Mouse (Mus musculus): ENCODE measurements around the gene Gins1. TPM values are rescaled to one million over a fixed set of nuclear protein-coding genes. Genes with fewer than 3 reads are reported as not detected.

The Gins1 gene
- 67.5 and 69.8 TPM in 2 replicates for polyA plus RNA-seq (2016; fragmentation: Nextera tagmentation; extraction: Ambion mirVana)

DNA sequence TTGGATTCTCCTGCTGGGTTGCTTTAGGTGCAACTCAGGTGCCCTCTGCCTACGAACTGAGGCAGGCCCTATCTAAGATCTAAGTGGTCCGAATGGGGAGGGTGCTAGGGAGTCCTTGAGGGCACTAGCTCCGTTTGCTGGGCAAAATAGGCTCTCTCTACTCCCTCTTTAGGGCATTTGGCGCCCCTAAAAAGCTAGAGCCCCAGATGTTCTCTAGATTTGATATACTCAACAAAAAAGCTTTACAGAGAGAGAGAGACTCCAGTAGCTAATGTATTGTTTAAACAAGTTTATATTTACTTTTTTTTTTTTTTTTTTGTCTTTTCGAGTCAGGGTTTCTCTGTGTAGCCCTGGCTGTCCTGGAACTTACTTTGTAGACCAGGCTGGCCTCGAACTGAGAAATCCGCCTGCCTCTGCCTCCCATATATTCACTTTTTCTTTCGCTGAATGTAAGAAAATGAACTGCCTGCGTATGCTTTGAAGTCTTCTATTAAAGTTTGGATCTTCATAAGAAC lies at the start of gene Gins1:
Gene Gins1 (plus strand): TSS at position 465 of the 515 bp plus-strand sequence.
- WGBS: 42% methylated on average over 9 of the region's 9 CpGs
- peak within 1 kb of the TSS; percentile 93 for H3K27ac ChIP-seq
- peak within 1 kb of the TSS; percentile 91 for H3K4me3 ChIP-seq
- no peaks in the 10 kb centered on the region for H3K9me3 ChIP-seq
- H3K4me1 ChIP-seq (replicated peaks): peaks cover 21% of the 10 kb centered on the region
- no peak for DNase-seq (ENCODE audit: low spot score)
- H3K27me3 ChIP-seq (ENCODE audit: insufficient read depth, poor library complexity, severe bottlenecking): no peaks in the 10 kb centered on the region
- peaks cover 6% of the 10 kb centered on the region for H3K36me3 ChIP-seq

DNA sequence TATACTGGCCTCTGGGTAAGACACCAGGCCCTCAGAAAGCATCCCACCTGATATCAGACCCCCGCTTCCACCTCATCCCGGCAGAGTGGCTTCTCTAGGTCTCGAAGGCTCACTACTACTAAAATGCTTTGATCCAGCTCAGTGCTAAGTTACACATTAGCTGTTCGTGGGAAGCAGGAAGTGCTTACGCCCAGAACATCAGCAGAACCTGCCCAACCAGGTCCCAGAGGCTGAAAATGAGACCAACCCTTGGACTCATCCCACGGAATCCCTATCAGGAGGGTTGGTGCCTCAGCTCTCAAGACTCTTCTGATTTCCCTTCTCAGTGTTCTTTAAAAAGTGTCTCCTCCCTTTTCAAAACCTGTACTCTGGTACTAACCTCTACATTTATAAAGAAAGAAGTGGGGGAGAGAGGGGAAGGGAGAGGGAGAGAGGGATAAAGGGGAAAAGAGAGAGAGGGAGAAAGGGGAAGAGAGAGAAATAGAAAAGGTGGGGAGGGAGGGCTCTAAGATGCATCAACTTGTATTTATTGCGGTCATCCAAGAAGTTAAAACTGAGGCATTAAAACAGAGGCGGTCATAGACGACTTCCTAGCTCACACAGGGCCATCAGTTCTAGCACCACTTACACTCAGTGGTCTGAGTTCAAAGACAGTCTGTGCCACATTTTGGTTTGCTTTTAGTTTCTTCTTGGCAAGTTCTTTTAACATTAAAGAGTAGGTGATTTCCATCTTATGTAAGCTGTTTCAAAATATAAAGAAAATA lies 46.3 kb upstream of the Gins1 start:
- Histone ChIP-seq H3K9me3 (no peaks in the 10 kb centered on the region), H3K4me3 (no peak overlapping the region), H3K27ac (no peak overlapping the region), H3K4me1 (replicated peaks) (no peaks in the 10 kb centered on the region; the same call in 1 of the 2 replicates), H3K36me3 (no peaks in the 10 kb centered on the region), H3K27me3 (ENCODE audit: insufficient read depth, poor library complexity, severe bottlenecking) (no peaks in the 10 kb centered on the region)
- WGBS: 93% methylated on average over 9 of the region's 9 CpGs
- DNase-seq (ENCODE audit: low spot score): no peak

DNA sequence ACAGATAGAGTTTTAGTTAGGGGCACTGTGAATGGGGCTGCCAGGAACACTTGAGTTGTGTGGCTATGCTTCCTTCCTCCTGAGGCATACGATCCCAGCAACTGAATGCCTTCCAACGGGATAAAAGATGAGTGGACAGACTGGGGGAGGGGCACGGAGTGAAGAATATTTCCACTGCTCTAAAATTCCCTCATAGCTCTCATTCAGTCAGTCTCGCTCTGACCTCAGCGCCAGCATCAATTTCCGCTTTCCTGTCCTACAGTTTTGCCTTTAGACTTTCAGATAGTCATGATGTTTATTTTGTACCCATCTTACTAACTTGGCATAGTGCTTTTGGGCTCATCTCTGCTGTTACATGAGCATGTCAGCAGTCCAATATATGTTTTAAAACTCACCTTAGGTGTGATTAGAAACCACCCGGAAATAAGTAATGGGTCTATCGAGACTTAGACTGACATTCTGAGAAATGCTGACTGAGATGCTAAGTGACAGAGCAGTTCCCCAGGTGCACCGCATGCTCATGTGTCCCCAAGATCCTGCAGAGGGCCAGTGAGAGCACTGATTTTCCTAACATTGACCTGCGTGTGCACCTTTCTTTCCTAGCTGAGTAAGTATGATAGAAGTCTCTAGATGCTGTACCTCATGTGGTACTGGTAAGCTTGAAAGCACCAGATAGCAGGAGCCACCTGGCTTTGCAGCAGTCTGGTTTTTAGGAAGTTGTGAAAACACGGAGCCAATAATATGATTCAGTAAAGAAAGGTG lies 45.3 kb upstream of the Gins1 start:
- Histone ChIP-seq H3K27me3 (ENCODE audit: insufficient read depth, poor library complexity, severe bottlenecking) (no peaks in the 10 kb centered on the region), H3K36me3 (no peaks in the 10 kb centered on the region), H3K9me3 (no peaks in the 10 kb centered on the region), H3K27ac (no peak overlapping the region), H3K4me1 (replicated peaks) (no peaks in the 10 kb centered on the region; the same call in 1 of the 2 replicates), H3K4me3 (no peak overlapping the region)
- DNase-seq (ENCODE audit: low spot score): no peak
- WGBS: 85% methylated on average over 11 of the region's 11 CpGs

DNA sequence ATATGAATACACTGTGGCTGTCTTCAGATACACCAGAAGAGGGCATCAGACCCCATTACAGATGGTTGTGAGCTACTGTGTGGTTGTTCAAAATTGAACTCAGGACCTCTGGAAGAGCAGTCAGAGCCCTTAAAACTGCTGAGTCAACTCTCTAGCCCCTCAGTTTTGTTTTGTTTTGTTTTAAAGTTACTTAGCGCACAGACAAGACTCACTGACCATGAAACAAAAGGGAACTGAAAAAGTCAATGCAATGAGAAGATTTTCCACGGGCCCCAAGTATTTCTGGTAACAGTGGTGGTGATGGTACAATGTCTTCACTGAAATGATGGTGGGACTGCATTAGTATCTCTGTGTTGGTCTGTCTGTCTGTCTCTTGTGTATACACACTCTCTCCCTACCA lies 44.1 kb upstream of the Gins1 start:
- Histone ChIP-seq H3K27me3 (ENCODE audit: insufficient read depth, poor library complexity, severe bottlenecking) (no peaks in the 10 kb centered on the region), H3K9me3 (peaks cover 4% of the 10 kb centered on the region; the same call in 1 of the 2 replicates), H3K4me3 (no peak overlapping the region), H3K36me3 (no peaks in the 10 kb centered on the region), H3K27ac (no peak overlapping the region), H3K4me1 (replicated peaks) (no peaks in the 10 kb centered on the region)
- 85% methylated on average over 2 of the region's 2 CpGs for WGBS
- no peak for DNase-seq (ENCODE audit: low spot score)

DNA sequence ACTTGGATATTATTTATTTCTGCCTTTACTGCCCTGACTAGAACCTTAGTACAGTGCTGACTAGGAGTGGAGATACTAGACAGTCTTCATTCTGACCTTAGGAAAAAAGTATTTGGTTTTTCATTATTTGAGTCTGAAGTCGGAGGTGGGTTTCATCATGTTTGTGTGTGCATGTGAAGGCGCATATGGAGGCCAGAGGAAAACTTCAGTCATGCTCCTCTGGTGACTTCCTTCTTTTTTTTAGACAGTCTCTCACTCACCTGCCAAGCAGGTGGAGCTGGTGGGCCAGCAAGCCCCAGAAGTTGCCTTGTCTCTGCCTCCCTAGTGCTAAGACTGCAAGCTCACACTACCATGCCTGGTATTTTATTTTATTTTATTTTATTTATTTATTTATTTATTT lies 38.2 kb upstream of the Gins1 start:
- Histone ChIP-seq H3K27me3 (ENCODE audit: insufficient read depth, poor library complexity, severe bottlenecking) (no peaks in the 10 kb centered on the region), H3K4me1 (replicated peaks) (no peaks in the 10 kb centered on the region), H3K27ac (no peak overlapping the region), H3K9me3 (peaks cover 4% of the 10 kb centered on the region; the same call in 1 of the 2 replicates), H3K4me3 (no peak overlapping the region), H3K36me3 (no peaks in the 10 kb centered on the region)
- 98% methylated on average over 2 of the region's 2 CpGs for WGBS
- no peak for DNase-seq (ENCODE audit: low spot score)

DNA sequence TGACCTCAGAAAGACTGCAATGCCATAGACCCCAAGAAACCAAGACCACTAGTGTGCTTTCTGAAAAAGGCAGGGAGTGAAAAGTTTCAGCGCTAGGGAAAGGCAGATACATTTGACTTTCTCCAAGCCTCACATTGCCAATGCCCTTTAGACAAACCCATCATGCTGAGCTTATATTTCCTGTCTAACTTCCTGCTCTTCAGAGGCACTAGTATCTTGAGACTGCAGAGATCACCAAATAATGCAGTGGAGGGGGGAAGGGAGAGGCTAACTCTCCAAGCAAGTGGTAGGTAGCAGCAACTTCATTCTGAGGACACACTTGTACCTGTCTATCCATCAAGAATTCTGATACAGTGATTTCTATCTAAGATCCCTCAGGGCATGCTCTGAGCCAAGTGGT lies 35.8 kb upstream of the Gins1 start:
- no peaks in the 10 kb centered on the region for H3K4me1 ChIP-seq (replicated peaks)
- no peaks in the 10 kb centered on the region for H3K27me3 ChIP-seq (ENCODE audit: insufficient read depth, poor library complexity, severe bottlenecking)
- H3K36me3 ChIP-seq: no peaks in the 10 kb centered on the region
- DNase-seq (ENCODE audit: low spot score): no peak
- H3K27ac ChIP-seq: no peak overlapping the region
- no peak overlapping the region for H3K4me3 ChIP-seq
- WGBS: 93% methylated on average over 1 of the region's 1 CpGs
- H3K9me3 ChIP-seq: peaks cover 4% of the 10 kb centered on the region; the same call in 1 of the 2 replicates

DNA sequence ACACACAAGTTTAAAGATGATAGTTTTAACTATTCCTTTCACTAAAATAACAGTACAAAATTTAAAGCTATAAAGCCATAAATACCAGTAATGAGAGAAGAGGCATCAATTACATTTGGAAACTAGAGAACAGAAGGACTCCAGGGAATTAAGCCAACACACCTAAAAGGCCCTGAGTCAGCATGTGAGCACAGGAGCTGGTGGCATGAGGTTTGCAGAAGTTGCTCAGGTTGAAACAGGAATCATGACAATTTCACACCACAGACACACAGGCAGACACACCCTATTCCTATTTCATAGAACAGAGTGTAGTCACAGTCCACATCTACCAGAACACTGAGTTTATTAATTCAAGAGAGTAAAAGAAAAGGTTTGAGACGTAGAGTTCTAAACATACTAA lies 30.7 kb upstream of the Gins1 start:
- DNase-seq (ENCODE audit: low spot score): no peak
- Histone ChIP-seq H3K27me3 (ENCODE audit: insufficient read depth, poor library complexity, severe bottlenecking) (no peaks in the 10 kb centered on the region), H3K36me3 (no peaks in the 10 kb centered on the region), H3K4me1 (replicated peaks) (no peaks in the 10 kb centered on the region), H3K4me3 (no peak overlapping the region), H3K27ac (no peak overlapping the region), H3K9me3 (no peaks in the 10 kb centered on the region)
- WGBS: 90% methylated on average over 1 of the region's 1 CpGs

DNA sequence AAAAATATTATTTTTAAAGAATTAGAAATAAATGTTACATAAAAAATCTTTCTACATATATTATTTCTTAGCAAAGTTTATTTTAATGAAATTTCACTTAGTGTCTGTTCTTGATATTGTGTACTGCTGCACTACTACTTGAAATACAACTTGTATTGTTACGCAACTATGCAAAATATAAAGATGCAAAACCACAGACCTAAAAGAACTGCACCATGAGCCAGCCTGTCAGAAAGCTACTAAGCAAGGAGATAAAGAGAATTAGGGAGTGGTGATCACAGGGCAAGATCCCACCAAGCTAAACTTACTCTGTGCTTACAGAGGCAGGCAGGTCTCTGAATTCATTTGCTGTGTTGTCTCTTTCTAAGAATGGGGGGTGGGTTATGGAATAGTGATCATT lies 30.0 kb upstream of the Gins1 start:
- WGBS: 98% methylated on average over 1 of the region's 1 CpGs
- no peak overlapping the region for H3K27ac ChIP-seq

DNA sequence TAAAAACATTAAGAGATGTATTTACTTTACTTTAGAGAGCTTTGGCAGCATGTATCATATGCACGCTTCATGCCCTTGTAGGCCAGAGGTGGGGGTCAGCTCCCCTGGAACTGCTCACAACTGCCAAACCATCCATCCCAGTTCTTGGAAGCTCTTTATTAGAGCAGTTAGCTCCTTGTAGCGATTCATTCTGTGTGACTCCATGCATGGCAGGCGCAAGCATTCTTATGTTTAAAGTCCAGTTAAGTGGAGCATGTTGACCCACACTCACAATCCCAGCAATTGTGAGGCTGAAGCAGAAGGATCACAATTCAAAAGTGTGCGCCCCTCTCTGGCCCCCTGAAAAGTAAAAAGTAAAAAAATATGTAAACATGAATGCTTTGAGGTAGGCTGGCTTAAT lies 27.6 kb upstream of the Gins1 start:
- no peak for DNase-seq (ENCODE audit: low spot score)
- no peaks in the 10 kb centered on the region for H3K36me3 ChIP-seq
- 84% methylated on average over 4 of the region's 4 CpGs for WGBS
- H3K27me3 ChIP-seq (ENCODE audit: insufficient read depth, poor library complexity, severe bottlenecking): no peaks in the 10 kb centered on the region
- H3K4me1 ChIP-seq (replicated peaks): no peaks in the 10 kb centered on the region
- H3K4me3 ChIP-seq: no peak overlapping the region
- H3K27ac ChIP-seq: no peak overlapping the region
- H3K9me3 ChIP-seq: no peaks in the 10 kb centered on the region

More for the DNA sequence above, 30.0 kb upstream of the Gins1 start:
- H3K27me3 ChIP-seq (ENCODE audit: insufficient read depth, poor library complexity, severe bottlenecking): no peaks in the 10 kb centered on the region
- H3K36me3 ChIP-seq: no peaks in the 10 kb centered on the region
- H3K4me3 ChIP-seq: no peak overlapping the region
- DNase-seq (ENCODE audit: low spot score): no peak
- H3K9me3 ChIP-seq: no peaks in the 10 kb centered on the region
- H3K4me1 ChIP-seq (replicated peaks): no peaks in the 10 kb centered on the region

DNA sequence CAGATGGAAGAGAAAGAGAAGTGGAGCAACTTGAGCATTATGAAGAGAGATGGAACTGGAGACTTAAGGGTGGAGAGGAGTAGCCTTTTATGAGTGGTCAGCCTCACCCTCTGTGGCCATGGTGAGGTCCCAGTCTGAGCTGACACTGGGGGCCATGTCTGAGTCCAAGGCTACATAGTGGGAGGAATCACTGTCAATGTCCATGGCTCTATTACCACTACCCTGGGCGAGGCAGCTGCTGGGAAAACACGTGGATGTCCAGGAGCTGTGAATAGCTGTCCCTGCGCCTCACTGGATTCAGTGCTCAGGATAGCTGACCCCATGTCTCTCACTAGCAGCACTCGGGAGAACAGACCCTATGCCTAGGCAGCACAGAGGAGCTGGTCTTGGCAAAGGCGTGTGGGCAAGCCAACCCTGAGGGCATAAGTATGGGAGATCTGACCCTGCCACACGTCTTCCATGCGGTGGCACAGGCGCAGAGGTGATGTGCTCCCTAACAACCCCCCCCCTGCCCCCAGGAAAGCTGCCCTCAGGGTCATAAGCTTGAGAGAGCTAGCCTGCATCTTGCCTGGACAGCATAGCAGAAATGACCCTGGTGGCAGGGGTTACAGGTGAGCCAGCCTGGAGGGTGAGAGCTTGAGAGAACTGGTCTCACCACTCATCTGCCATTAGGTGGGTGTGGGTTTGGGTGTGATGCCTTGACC lies 21.0 kb upstream of the Gins1 start:
- WGBS: 92% methylated on average over 8 of the region's 8 CpGs
- Histone ChIP-seq H3K9me3 (no peaks in the 10 kb centered on the region), H3K4me3 (no peak overlapping the region), H3K27me3 (ENCODE audit: insufficient read depth, poor library complexity, severe bottlenecking) (no peaks in the 10 kb centered on the region), H3K27ac (no peak overlapping the region), H3K36me3 (0 out of 2 replicates have a peak, but pooled peaks cover 8% of the 10 kb centered on the region), H3K4me1 (replicated peaks) (0 out of 2 replicates have a peak, but pooled peaks cover 3% of the 10 kb centered on the region)
- no peak for DNase-seq (ENCODE audit: low spot score)

DNA sequence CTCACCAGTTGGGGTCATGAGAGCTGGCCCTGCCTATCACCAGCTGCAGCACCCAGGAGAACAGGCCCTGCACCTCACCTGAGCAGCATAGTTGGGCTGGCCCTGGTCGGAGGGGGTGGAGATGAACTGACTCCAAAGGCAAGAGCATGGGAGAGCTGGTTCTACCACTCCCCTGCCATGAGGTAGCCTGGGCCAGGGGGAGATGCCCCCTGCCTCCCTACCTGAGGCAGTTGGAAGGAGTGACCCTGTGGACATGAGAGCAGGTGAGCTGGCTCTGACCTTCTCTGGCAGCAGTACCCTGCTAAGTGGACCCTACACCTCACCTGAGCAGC lies 20.5 kb upstream of the Gins1 start:
- Histone ChIP-seq H3K9me3 (no peaks in the 10 kb centered on the region), H3K36me3 (0 out of 2 replicates have a peak, but pooled peaks cover 8% of the 10 kb centered on the region), H3K4me3 (no peak overlapping the region), H3K27me3 (ENCODE audit: insufficient read depth, poor library complexity, severe bottlenecking) (no peaks in the 10 kb centered on the region), H3K27ac (no peak overlapping the region), H3K4me1 (replicated peaks) (0 out of 2 replicates have a peak, but pooled peaks cover 3% of the 10 kb centered on the region)
- WGBS: 76% methylated on average over 1 of the region's 1 CpGs
- no peak for DNase-seq (ENCODE audit: low spot score)

DNA sequence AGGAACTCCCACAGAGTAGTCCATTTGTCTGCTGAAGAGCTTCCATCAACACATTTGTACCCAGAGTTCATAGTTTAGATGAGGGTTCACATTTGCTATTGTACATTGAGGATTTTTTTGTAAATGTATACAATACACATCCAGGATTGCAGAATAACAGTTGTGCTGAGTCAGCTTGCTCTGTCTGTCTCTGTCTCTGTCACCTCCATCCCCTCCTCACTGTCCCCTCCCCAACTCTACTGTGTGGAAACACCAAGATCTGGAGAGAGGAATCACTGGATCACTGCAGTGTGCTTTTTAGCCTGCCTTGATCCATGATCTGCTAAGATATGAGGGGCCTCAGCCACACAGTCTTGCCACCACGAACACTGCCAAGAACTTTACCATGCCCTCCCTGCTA lies 19.4 kb upstream of the Gins1 start:
- DNase-seq (ENCODE audit: low spot score): no peak
- Histone ChIP-seq H3K9me3 (no peaks in the 10 kb centered on the region), H3K4me1 (replicated peaks) (0 out of 2 replicates have a peak, but pooled peaks cover 3% of the 10 kb centered on the region), H3K27me3 (ENCODE audit: insufficient read depth, poor library complexity, severe bottlenecking) (no peaks in the 10 kb centered on the region), H3K4me3 (no peak overlapping the region), H3K27ac (no peak overlapping the region), H3K36me3 (0 out of 2 replicates have a peak, but pooled peaks cover 8% of the 10 kb centered on the region)
- 96% methylated on average over 1 of the region's 1 CpGs for WGBS

Data from hindbrain, embryonic 10.5 days (tissue).